Mouse (Mus musculus) embryonic fibroblast, embryonic 13.5 days (primary cell): ENCODE measurements around the gene Ube2z.

ENCODE experiments used
- CTCF ChIP-seq: IDR thresholded peaks from 2 replicates; pipeline ENCODE4 v1.5.1; 2011; ENCODE audit warnings: mild to moderate bottlenecking, control low read depth, low read length, moderate library complexity, borderline replicate concordance; ENCODE audit not compliant: insufficient read depth
- POLR2A ChIP-seq: IDR thresholded peaks from 2 replicates; pipeline ENCODE4 v1.6.1; 2011; ENCODE audit warnings: low read depth, mild to moderate bottlenecking, control low read depth, low read length, moderate library complexity

GRCm38 (mm10) chr11:96071013-96071412 is 5.8 kb upstream of the Ube2z start:
- no peak for TF ChIP-seq POLR2A
- no peak for TF ChIP-seq CTCF
